Mouse (Mus musculus) layer of hippocampus, adult 9-11 months (tissue): ENCODE data around the gene Tbc1d16.

Source experiments
- DNase-seq: peaks from one replicate; pipeline ENCODE4 v3.0.0; 2022

Tbc1d16 gene

DNA sequence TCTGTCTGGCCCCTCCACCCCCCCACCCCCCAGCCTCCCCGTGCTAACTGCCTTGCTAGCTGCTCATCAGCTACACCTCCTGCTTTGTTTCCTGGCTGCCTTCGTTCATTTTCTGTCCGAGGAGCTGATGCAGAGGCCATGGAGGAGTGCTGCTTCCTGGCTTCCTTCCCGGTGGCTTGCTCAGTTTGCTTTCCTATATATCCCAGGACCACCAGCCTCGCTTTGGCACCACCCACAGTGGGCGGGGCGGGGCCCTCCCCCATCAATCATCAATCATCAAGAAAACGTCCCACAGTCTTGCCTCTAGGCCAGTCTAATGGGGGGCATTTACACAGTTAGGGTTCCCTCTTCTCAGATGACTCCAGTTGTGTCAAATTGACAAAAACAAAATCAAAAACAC, 8.1 kb upstream of the Tbc1d16 start:
- DNase-seq, result no peak

DNA sequence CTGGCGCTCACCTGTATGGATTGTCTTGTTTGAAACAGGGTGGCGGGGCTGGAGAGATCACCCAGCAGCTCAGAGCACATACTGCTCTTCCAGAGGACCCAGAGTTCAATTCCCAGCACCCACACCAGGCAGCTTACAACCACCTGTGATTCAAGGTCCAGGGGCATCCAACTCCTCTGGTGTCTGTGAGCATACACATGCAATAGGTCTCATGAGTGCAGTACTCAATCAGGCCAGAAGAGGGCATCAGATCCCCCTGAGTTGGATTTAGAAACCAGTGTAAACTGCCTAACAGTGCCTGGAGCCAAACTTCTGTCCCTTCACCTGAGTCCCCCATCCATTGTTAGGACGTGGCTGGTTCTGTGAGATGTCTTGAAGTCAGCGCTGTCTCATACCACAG, 7.3 kb upstream of the Tbc1d16 start:
- no peak for DNase-seq

DNA sequence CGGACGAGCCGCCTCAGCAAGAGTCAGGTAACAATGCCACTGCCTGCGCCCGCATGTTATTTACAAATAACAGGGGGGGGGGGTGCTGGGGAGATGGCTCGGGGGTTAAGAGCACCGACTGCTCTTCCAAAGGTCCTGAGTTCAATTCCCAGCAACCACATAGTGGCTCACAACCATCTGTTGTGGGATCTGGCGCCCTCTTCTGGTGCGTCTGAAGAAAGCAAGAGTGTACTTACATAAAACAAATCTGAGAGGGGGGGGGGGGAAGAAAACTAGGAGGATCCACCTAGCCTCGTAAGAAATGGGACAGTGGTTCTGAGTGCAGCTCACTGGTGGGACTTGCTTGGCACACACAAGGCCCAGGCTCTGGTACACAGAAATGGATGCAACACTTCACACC, 6.5 kb upstream of the Tbc1d16 start:
- DNase-seq, result no peak

DNA sequence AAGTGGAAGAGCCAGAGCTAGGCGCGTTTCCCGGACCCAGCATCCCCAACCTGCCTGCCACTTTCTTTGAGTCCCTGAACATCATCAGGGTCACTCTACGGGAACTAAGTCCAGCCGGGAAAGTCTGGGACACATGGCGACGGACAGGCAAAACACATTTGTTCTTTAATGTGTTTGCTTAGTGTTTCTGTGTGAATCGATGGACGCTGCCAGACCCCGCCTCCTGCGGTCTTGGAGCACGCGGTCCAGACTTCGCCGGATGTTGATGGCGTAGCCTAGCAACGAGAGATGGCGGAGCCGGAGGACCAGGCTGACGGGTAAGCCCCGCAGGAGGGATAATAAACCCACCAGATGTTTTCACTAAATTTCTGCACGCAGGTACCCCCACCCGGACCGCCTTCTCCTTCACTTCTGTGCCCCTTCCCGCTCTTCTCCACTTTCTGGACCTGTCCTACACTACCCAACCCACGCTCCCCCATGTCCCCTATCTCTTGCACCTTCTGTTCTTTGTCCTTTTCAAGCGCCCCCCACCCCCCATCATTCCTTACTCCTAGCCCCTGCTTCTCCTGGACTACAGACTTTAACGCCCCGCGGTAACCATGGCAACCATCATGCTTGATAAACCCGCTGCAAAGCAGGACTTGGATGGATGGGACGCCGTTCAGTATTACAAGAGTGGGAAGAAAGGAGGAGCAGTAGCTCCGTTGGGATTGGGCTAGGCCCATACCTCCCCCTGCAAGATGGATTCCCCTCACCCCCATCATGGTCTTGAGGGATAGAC, 737 bp upstream of the Tbc1d16 start:
- peak; percentile 65 for DNase-seq

DNA sequence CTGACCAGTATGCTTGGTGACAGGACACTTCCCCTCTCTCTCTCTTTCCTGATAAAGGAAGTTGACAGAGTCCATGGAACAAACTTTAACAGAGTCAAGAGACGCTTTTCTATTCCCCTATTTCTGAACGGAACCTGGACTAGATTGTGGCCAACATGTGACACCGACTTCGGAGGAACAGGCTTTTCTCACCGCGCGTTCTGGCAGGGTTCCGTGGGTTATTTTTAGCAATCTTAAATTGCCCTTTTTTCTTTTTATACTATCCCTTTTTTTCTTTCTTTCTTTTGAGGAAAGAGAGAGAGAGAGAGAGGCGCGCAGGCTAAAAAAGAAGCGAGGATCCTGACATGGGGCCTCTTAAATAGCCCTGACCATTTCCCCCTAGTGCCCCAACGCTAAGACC, 708 bp downstream of the Tbc1d16 start:
- no peak for DNase-seq

DNA sequence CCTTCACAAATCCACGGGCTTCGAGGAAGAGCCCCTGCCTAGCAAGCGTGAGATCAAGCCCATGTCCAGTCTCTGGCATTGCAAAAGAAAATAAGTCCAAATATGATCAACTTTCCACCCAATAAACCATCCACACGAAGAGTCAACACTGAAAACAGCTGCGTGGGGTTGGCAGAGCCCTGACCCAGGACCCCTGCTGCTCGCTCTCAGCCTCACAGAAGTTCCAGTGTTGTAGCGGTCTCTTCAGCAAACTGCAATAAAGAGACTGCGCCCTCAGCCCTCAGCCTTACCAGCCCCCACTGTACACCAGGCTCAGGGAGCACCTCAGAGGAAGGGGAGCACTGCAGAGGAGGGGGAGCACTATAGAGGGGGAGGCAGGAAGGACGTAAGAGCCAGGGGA, 2.7 kb downstream of the Tbc1d16 start:
- DNase-seq, result no peak

DNA sequence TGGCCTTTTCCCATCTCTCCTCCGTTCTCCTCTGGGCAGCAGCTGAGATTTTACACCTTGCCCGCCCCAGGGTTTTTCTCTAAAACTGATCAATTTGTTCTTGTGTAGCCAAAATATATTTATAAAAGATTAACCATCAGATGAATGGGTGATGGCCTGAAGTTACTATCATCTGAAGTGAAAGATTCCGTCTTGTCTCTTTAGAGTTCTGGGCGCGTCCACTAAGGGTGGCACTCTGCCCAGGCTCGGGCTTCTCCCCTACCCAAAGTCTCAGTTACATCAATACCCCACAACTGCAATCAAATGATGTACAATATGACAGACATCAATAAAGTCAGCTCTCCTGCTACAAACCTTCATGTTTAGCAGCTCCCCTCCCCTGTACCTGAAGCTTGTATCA, 3.4 kb downstream of the Tbc1d16 start:
- DNase-seq, result no peak

DNA sequence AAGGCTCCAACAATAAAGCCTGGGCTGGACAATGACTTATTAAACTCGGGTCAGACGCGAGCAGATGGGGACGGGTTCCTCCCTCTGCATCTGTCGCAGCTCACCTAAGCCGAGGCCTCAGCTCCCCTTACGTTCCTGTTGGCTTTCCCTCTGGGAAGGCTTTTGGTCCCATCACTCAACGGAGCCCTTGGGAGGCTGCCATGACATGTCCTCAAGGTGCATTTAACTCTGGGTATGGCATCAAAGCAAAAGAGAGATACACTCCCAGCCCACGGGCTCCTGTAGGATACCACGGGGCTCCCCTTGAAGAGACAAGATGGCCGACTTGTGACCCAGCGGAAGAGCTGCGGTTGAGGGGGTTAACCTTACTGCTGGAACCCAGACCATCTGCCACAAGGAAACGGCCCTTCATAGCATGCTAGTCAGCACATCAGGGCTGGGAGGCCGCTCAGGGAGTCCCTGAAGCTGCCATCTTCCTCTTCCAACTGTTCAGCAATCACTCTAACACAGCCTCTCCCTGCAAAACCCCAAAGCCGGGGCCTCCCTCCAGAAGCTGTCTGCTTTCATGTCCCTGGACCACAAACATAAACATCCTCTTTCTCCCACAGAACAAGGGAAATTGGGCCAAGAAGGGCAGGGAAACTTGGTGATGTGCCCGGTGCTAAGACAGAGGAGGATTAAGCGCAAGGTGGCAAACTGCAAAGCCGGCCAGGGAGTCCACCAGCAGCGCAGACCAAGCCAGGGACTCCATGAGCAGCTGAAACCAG, 5.0 kb downstream of the Tbc1d16 start:
- DNase-seq, result no peak

DNA sequence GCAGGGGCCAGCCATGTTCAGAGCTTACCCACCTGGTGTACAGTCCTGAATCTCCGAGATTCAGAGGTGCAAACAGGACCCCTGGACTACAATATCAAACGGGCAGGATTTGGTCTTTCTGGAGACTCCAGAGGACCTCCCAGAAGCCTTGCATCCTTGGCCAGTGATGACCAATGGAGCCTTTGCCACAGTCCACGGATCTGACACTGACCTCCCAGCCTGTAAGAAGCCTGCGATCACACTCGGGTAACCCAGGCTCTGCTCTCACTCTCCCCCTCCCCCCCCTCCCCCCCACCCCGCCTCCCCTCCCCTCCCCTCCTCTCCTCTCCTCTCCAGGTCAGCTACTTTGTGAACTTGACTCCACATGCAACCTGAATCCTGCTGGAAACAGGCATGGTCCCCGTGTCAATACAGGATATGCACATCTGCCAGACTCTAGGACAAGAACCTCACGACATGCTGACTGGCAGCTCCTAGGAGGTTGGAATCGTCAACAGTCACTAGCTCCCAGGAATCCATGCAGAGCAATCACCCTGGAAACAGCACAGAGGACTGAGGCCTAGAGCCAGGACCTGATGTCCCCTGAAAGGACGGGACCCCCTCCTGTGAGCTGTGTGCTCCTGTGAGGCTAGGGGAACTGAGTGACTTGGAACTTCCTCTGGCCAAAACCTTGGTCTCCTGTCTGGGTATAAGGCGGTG, 6.3 kb downstream of the Tbc1d16 start:
- DNase-seq, result no peak

DNA sequence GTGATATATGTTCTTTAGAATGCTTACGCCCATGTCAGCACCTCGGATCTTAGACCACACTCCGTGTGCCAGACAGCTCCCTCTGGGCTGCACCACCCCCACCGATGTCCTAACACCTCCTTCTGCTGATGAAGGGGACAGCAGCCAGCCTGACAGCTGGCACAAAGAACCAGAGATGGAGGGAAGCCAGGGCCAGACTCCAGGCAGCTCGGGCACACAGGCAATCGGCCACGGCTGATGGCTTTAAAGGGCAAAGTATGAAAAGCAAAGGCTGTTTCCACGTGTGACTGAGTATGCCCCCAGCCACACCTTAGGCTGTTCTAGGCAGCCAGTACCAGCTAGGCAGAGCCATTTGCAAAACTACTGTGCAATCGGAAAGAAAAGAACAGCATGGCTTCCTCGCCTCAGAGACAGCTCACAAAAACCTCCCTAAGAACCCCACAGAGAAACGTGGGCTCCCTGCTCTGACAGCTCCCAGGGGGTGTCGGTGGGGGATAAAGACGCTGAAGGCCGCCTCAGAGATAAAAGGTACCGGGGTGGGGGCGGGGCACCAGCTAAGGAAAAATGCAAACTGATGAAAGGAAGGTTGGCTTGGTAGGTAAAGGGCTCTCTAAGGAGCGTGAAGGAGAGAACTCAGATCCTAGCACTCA, 8.4 kb downstream of the Tbc1d16 start:
- peak; percentile 77 for DNase-seq

DNA sequence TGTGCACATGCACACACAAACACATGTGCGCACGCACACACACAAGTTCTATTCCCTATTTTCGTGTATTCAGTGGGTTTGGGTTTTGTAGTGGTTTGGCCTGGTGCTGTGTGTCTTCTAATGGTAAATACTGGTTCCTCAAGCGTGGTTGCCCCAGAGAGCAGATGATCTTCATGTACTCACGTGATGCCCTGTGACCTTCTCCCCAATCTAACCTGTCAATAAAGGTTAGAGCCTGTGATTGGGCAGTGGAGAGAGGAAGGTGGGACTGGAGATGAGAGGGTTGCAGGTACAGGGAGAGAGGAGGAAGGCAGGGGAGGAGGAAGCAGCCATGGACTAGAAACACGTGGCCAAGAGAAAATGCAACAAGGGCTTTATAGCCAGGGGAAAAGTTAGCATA, 10.4 kb downstream of the Tbc1d16 start:
- no peak for DNase-seq

DNA sequence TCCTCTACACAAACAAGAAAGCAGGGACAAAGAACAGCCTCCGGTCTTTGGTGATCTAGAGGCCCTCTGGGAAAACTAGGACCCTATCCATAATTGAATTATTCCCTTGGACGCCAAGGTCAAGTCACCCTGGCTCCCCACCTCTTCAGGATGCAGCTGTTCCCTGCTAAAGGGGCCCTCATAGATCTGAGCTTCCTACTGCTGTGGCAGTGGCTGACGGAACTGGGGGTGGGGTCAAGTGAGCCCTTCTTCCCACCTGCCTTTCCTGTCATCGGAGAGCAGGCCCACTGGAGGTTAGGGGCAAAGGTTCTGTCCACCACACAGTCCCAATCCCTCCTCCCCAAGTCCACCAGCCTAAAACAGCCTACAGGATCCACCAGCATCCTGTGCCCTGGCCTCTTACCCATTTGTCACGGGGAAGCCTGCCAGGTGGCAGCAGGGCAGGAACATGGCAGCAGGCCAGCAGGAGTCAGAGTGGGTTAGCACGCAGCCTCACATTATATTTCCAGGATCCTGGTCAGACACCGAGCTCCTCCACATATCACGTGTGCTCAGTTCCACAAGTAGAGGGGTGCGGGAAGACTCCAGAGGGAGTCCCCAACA, 12.3 kb downstream of the Tbc1d16 start:
- DNase-seq, result no peak

DNA sequence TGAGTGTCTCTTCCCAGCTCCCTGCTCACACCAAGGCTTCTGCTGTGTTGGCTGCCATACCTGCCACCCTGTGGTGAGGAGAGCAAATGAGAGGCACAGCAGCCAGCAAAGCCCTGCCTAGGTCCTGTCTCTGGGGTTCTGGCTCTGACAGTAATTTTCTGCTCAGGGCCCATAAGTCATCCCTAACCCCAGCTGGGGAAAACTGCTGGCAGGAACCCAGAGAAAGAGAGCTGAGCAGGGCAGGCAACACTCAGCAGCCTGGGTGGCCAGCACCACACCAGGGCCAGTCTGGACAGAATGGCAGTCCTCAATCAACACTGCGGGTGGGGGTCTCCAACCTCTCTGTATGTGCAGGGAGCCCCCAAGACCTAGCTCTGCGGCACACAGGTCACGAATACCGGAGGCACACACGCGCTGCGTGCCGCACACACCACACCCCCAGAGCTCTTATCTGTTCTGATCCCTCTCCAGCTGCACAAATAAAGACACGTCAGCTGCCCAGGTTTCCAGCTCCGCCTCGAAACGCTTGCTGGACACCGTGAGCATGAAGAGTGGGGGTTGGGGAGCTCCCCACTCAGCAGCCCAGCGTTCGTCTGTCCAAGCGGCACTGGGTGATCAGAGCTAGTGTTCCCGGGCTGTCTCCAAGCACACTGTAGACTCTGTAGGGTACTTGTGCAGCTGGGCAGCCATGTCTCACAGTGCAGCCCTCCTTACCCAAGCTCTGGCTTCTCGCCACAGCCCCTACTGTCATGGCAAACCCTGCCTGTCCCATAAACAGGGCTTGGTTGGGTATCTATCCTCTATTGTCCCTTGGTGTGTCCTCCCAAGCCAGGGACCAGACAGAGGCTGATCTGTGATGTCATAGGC, 13.0 kb downstream of the Tbc1d16 start:
- peak; percentile 88 for DNase-seq

DNA sequence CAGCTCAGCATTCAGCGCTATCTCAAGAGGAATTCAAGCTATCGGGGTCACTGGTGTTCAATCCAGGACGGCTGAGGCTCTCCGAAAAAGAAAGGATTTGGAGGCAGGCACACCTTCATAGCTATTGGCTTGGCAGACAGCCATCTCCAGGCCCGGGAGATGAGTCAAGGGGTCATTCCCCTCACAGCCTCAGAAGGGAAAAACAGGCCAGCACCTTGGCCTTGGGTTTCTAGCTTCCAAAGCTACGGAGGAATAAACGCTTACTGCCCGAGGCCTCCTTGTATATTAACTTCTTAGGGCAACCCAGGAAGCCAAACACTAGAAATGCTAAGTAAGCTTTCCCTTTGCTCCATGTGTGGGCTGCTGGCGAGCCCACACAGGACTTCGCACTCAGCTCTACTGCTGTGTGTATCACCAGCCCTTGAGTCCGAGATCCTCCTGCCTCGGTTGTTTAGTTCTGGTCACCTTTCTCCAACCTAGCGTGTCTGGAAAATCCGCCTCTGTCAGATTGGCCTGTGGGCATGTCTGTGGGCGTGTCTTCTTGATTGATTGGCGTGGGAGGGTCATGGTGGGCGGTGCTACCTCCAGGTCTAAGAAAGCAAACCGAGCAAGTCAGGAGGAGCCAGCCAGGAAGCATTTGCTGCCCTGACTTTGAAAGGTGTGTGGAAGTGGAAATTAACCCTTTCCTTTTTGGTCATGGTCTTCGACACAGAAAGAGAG, 15.0 kb downstream of the Tbc1d16 start:
- DNase-seq, result no peak

DNA sequence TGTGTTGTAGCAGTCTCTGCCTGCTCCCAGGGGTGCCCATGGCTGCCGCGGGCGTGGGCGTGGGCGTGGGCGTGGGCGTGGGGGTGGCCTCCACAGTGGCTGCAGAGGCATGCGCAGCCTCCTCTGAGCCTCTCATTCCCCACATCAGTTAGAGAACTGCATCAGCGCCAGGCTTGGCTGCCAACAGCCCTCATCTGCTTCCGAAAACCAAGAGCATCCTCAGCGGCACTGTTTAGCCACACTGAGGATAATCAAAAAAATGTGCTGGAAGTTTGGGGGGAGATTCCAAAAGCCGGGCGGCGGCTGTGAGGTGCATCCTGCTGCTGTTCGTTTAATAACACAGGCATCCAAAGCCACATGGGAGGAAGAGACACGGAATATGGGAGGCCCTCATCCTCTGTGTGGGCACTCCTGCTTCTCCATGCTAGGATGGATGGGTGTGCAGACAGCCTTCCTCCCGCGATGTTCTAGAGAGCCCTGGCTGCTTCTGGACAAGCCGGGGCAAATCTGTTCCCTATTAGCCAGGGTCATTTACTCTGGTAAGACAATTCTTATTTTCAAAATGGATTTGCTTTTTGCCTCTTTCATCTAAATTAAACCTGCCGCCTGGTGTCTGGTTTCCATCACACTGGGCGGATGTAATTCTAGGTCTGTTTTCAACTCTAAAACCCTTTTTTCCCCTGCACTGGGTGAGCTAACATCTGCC, 16.5 kb downstream of the Tbc1d16 start:
- no peak for DNase-seq

DNA sequence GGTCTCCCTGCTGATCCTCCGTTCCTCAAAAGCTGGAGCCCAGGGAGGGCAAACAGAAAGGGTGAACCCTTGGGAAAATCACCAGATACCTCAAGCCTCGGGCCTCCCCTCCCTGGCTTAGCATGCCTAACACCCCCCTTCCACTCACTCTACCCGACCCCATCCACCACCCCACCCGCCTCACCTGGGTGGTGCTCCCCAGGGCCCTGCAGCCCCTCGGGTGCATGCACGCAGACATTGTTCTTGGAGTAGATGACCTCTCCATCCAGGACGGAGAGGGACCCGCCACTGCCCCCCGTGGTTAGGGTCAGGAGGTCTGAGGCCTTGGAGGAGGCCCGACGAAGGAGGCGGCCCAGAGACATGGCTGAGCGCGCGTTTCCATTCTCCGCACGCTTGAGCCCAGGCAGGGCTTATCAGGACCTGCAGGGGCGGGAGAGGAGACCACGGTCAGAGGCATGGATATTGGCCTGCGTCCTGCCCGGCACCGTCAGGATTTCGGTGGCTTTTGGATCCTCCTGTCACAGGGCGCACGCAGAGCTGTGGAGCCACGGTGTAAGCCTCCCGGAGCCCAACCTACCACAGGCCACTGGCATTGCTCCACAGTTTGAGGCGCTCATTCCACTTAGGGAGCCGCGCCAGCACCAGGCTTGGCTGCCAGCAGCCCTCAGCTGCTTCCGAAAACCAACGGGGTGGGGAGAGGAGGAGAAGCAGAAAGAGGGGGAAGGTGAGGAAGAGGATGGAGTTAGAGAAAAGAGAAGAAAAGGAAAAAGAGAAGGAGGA, 17.8 kb downstream of the Tbc1d16 start:
- DNase-seq, result peak; percentile 73

DNA sequence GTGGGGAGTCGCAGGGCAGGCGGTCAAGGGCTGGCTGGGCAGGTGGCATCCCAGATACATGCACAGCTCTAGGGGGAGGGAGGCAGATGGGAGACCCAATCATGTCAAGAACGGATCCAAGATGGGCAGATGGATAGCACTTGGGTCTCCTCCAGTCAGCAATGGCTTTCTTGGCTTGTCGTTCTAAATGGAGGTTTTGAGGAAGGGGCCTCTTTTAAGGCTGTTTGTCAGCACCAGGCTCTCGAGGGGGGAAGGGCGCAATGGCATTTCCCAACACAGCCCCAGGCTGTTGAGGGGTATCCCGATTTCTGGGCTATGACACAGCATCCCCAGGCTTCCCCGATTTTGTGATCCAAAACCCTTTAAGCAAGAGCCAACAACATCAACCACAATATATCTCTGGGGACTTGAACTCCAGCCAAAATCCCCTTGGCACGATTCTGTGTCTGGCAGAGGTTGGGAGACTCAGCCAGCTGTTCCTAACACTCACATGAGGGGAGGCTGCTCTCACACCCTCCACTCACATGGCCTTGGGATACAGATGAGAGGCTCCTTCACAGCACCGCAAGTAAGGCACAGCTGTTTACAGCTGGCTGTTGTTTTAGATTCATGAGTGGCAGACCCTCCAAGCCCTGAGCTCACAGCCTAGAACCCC, 18.8 kb downstream of the Tbc1d16 start:
- DNase-seq, result peak; percentile 37

DNA sequence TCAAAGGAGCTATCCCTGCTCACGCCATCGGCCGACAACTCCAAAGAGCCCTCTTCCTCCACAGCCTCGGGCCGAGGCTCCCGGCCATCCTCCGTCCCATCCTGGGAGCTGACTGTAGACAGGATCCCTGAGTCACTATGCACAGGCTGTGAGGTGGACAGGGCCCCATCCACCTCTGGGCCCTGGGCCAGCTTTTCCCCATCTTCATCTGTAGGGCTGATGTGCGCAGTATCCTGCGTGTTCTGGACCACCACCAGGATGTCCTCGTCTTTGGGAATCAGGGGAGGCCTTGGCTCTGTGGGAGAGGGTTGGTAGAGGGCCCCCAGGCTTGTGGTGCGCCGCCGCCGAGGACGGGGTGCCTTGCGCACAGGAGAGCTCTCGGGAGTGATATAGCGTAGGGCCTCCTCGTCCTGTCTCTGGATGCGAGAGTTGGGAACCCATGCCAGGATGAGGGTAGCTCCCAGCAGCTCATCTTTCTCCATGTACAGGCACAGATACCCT, 19.4 kb downstream of the Tbc1d16 start:
- no peak for DNase-seq

DNA sequence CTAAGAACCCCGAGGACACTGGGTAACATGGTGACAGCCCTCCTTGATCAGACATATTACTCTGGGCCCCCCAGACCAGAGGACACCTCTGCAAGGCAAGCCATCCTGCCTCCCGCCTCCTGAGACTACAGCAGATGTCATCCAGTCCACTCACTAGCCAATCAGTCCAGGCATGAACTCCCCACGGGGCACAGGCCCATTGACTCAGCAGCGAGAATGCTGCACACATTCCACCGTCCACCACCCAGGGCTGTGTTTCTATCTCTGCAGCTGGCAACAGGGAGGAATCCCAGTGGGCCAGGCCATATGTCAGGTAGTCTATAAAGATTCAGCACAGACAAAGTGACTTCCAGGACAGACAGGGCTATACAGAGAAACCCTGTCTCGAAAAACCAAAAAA, 20.3 kb downstream of the Tbc1d16 start:
- no peak for DNase-seq
